24 mouse cellular contexts compared by ENCODE assay signal in genomic region chr2:13492927-13493326, GRCm38 (mm10). TPM values are rescaled to one million over a fixed set of nuclear protein-coding genes. Genes with fewer than 3 reads are reported as not detected.
DNase-seq lines count a peak whose midpoint lies in the region; ATAC-seq and TF ChIP-seq lines count a peak whose summit lies in the region.
"Had no signal": no experiment of that assay in that cellular context is flagged by ENCODE, and none has a peak within 500 bp of the region (broad histone marks: within the 10 kb centered on the region; RNA-seq: fewer than 3 reads in every experiment).

No protein-coding gene starts in this region.

- H3K4me2 ChIP-seq in intestine, embryonic 16.5 days (ENCODE audit: low read depth, low read length), result no peak overlapping the region
- H3K4me2 ChIP-seq in intestine, embryonic 15.5 days (replicated peaks), result no peak overlapping the region
- peak overlapping the region; percentile 99 for H3K4me2 ChIP-seq in CH12.LX (ENCODE audit: insufficient read depth, low read depth, poor library complexity, severe bottlenecking)
- peak overlapping the region; percentile 40 for H3K4me2 ChIP-seq in intestine, postnatal 0 days (replicated peaks; ENCODE audit: low read depth)
- H3K4me2 ChIP-seq: embryonic facial prominence, embryonic 15.5 days; heart, embryonic 15.5 days; hindbrain, embryonic 13.5 days had no signal

- peaks cover 3% of the 10 kb centered on the region for H3K4me1 ChIP-seq in intestine, embryonic 16.5 days (ENCODE audit: control insufficient read depth, insufficient read depth, low read length)
- no peaks in the 10 kb centered on the region for H3K4me1 ChIP-seq in intestine, embryonic 15.5 days (replicated peaks)
- H3K4me1 ChIP-seq in CH12.LX (ENCODE audit: control insufficient read depth in 1 of 2, insufficient read depth in 2 of 2), result peaks cover 0 to 3% of the 10 kb centered on the region in 2 experiments; a peak in 1 of 4 replicates
- H3K4me1 ChIP-seq in intestine, postnatal 0 days (replicated peaks; ENCODE audit: control insufficient read depth, insufficient read depth, low read length), result peaks cover 3% of the 10 kb centered on the region; the same call in 1 of the 2 replicates
- H3K4me1 ChIP-seq: embryonic facial prominence, embryonic 15.5 days; hindbrain, embryonic 13.5 days had no signal

- TF ChIP-seq CTCF in CH12.LX (conservative IDR thresholded peaks at IDR 0.05 in 1 of 2, IDR thresholded peaks at IDR 0.05 in 1 of 2; ENCODE audit: low read depth in 2 of 2, low read length in 2 of 2), result no peak
- no peak for TF ChIP-seq CTCF in intestine, postnatal 0 days (IDR thresholded peaks at IDR 0.05; ENCODE audit: low read depth)

- H3K27me3 ChIP-seq in intestine, embryonic 16.5 days (replicated peaks; ENCODE audit: control insufficient read depth, insufficient read depth, low read length), result no peaks in the 10 kb centered on the region
- H3K27me3 ChIP-seq in intestine, embryonic 15.5 days (replicated peaks), result no peaks in the 10 kb centered on the region
- H3K27me3 ChIP-seq in CH12.LX (replicated peaks), result no peaks in the 10 kb centered on the region
- no peaks in the 10 kb centered on the region for H3K27me3 ChIP-seq in intestine, postnatal 0 days (replicated peaks; ENCODE audit: control insufficient read depth, insufficient read depth, low read length)
- H3K27me3 ChIP-seq: embryonic facial prominence, embryonic 15.5 days; heart, embryonic 15.5 days; hindbrain, embryonic 13.5 days had no signal

- H3K9ac ChIP-seq in intestine, embryonic 16.5 days (ENCODE audit: low read depth, low read length), result no peak overlapping the region
- no peak overlapping the region for H3K9ac ChIP-seq in intestine, embryonic 15.5 days
- H3K9ac ChIP-seq in CH12.LX (ENCODE audit: insufficient read depth, low read depth), result 0 out of 2 replicates have a peak overlapping the region, but pooled peaks have one; percentile 26
- H3K9ac ChIP-seq in intestine, postnatal 0 days (ENCODE audit: low read depth, low read length), result no peak overlapping the region
- H3K9ac ChIP-seq: embryonic facial prominence, embryonic 15.5 days; heart, embryonic 15.5 days; hindbrain, embryonic 13.5 days had no signal

- in situ Hi-C loops in CH12.LX (cut with MboI; ENCODE audit: low pct_ligation_motif_present, low pct_unique_long_range_greater_than_20kb, low sequenced_read_pairs), result no loop called here

- TF ChIP-seq RAD21 in CH12.LX (IDR thresholded peaks at IDR 0.05; ENCODE audit: low read depth, low read length), result no peak

- no peaks in the 10 kb centered on the region for H3K36me3 ChIP-seq in intestine, embryonic 16.5 days (ENCODE audit: control insufficient read depth, insufficient read depth, low read length)
- no peaks in the 10 kb centered on the region for H3K36me3 ChIP-seq in intestine, embryonic 15.5 days
- no peaks in the 10 kb centered on the region for H3K36me3 ChIP-seq in CH12.LX (replicated peaks in 1 of 2; ENCODE audit: control insufficient read depth in 1 of 2, insufficient read depth in 1 of 2, low read length in 1 of 2)
- H3K36me3 ChIP-seq in intestine, postnatal 0 days (ENCODE audit: control insufficient read depth, insufficient read depth), result no peaks in the 10 kb centered on the region
- H3K36me3 ChIP-seq: embryonic facial prominence, embryonic 15.5 days; forebrain, embryonic 10.5 days; heart, embryonic 15.5 days; hindbrain, embryonic 13.5 days had no signal

- peak; percentile 37; the same call in 1 of the 2 replicates for ATAC-seq in intestine, embryonic 16.5 days
- ATAC-seq in intestine, embryonic 15.5 days, result no peak
- peak; percentile 58 for ATAC-seq in intestine, postnatal 0 days
- ATAC-seq: forebrain, embryonic 14.5 days; hindbrain, postnatal 0 days had no signal

- TF ChIP-seq EP300 in CH12.LX (IDR thresholded peaks at IDR 0.05; ENCODE audit: low read length), result no peak

- H3K27ac ChIP-seq in intestine, embryonic 16.5 days (ENCODE audit: low read length), result no peak overlapping the region; the same call in 1 of the 2 replicates
- no peak overlapping the region for H3K27ac ChIP-seq in intestine, embryonic 15.5 days
- H3K27ac ChIP-seq in CH12.LX (ENCODE audit: insufficient read depth, low read depth), result no peak overlapping the region
- peak overlapping the region; percentile 37; the same call in 1 of the 2 replicates for H3K27ac ChIP-seq in intestine, postnatal 0 days (ENCODE audit: low read depth, low read length)
- H3K27ac ChIP-seq: embryonic facial prominence, embryonic 15.5 days; forebrain, embryonic 10.5 days; gastrocnemius, adult 2 months; heart, embryonic 15.5 days; hindbrain, embryonic 13.5 days; hindbrain, postnatal 0 days had no signal

- no peak for DNase-seq in CH12.LX (ENCODE audit: extremely low read depth)
- DNase-seq in right cerebral cortex, postnatal 36 days (ENCODE audit: low spot score in 2 of 2), result no peak
- DNase-seq in cerebellum, adult 9-10 months, result no peak
- no peak for DNase-seq in cerebellum, postnatal 10 days
- DNase-seq: adrenal gland, postnatal 14 days; cerebellum, adult 18-20 months; cerebellum, postnatal 14 days; embryo, embryonic 11 days; gastrocnemius, adult 2 months; gastrocnemius, postnatal 36 days; heart, postnatal 14 days; kidney, adult 2 months had no signal

- no peaks in the 10 kb centered on the region for H3K79me2 ChIP-seq in CH12.LX (replicated peaks; ENCODE audit: control insufficient read depth, extremely low read depth, insufficient read depth, poor library complexity, severe bottlenecking)

- 67% methylated on average over 4 of the region's 4 CpGs for WGBS in intestine, embryonic 16.5 days
- 67% methylated on average over 4 of the region's 4 CpGs for WGBS in intestine, embryonic 15.5 days
- WGBS in intestine, postnatal 0 days, result 54% methylated on average over 4 of the region's 4 CpGs

- no peak for TF ChIP-seq POLR2A in CH12.LX (IDR thresholded peaks at IDR 0.05; ENCODE audit: low read depth, low read length)

- H3K9me3 ChIP-seq in intestine, embryonic 16.5 days (ENCODE audit: control insufficient read depth, low read length), result no peaks in the 10 kb centered on the region
- H3K9me3 ChIP-seq in intestine, embryonic 15.5 days, result no peaks in the 10 kb centered on the region
- H3K9me3 ChIP-seq in CH12.LX (replicated peaks; ENCODE audit: low read length), result no peaks in the 10 kb centered on the region
- no peaks in the 10 kb centered on the region for H3K9me3 ChIP-seq in intestine, postnatal 0 days (ENCODE audit: control insufficient read depth)
- H3K9me3 ChIP-seq: embryonic facial prominence, embryonic 15.5 days; forebrain, embryonic 10.5 days; heart, embryonic 15.5 days; hindbrain, embryonic 13.5 days had no signal

- H3K4me3 ChIP-seq in intestine, embryonic 16.5 days (ENCODE audit: low read length), result no peak overlapping the region
- no peak overlapping the region for H3K4me3 ChIP-seq in intestine, embryonic 15.5 days (replicated peaks)
- no peak overlapping the region for H3K4me3 ChIP-seq in CH12.LX (replicated peaks in 1 of 3; ENCODE audit: low read depth in 2 of 3, low read length in 2 of 3, poor library complexity in 1 of 3)
- H3K4me3 ChIP-seq in intestine, postnatal 0 days (ENCODE audit: low read depth, low read length), result no peak overlapping the region
- H3K4me3 ChIP-seq: embryonic facial prominence, embryonic 15.5 days; erythroblast, embryonic 14.5 days; forebrain, embryonic 10.5 days; gastrocnemius, adult 2 months; heart, embryonic 15.5 days; hindbrain, embryonic 13.5 days had no signal

- dilution Hi-C loops in CH12.LX (cut with MboI; ENCODE audit: extremely low pct_ligation_motif_present, extremely low pct_unique_long_range_greater_than_20kb, low sequenced_read_pairs), result no loop called here

TF ChIP-seq in CH12.LX, 34 proteins besides CTCF, POLR2A, EP300 and RAD21:
- TF ChIP-seq MEF2A (IDR thresholded peaks at IDR 0.05; ENCODE audit: borderline replicate concordance, low read depth, low read length) (no peak), ETS1 (conservative IDR thresholded peaks at IDR 0.05; ENCODE audit: low read depth, low read length) (no peak), MXI1 (IDR thresholded peaks at IDR 0.05; ENCODE audit: low read depth, low read length) (no peak)

RNA-seq across cellular contexts. Expression of gene Cubn, which starts 1.3 kb away (rescaled TPM):
- polyA plus RNA-seq in intestine, embryonic 16.5 days (2015; fragmentation: Nextera tagmentation; extraction: Ambion mirVana), result 8.5 and 13.7 TPM in 2 replicates
- polyA plus RNA-seq in intestine, embryonic 15.5 days (2015; fragmentation: Nextera tagmentation; extraction: Ambion mirVana), result 7.3 and 8.9 TPM in 2 replicates
- total RNA-seq in CH12.LX (2012; rRNA removed) (under 0.01 and 0.04 TPM in 2 replicates), CH12.LX (2014; rRNA removed) (0.03 and 0.04 TPM in 2 replicates)
- 0.05 and 0.09 TPM in 2 replicates for polyA plus RNA-seq in CH12.LX (2012; ENCODE audit: insufficient read length, low read depth)
- 32.1 and 41.6 TPM in 2 replicates for polyA plus RNA-seq in intestine, postnatal 0 days (2015; fragmentation: Nextera tagmentation; extraction: Ambion mirVana)
- total RNA-seq: hematopoietic stem cell, adult 5-6 weeks; MEL had no signal
- polyA plus RNA-seq: erythroblast, embryonic 14.5 days had no signal

RNA-seq across cellular contexts. Expression of gene Trdmt1, which starts 51.5 kb away (rescaled TPM):
- polyA plus RNA-seq in intestine, embryonic 16.5 days (2015; fragmentation: Nextera tagmentation; extraction: Ambion mirVana), result 6.8 and 7.3 TPM in 2 replicates
- polyA plus RNA-seq in intestine, embryonic 15.5 days (2015; fragmentation: Nextera tagmentation; extraction: Ambion mirVana), result 8.1 and 10.0 TPM in 2 replicates
- total RNA-seq in CH12.LX (2012; rRNA removed) (8.4 and 8.8 TPM in 2 replicates), CH12.LX (2014; rRNA removed) (28.6 and 29.8 TPM in 2 replicates)
- 11.2 and 11.8 TPM in 2 replicates for polyA plus RNA-seq in CH12.LX (2012; ENCODE audit: insufficient read length, low read depth)
- 6.3 and 6.8 TPM in 2 replicates for polyA plus RNA-seq in intestine, postnatal 0 days (2015; fragmentation: Nextera tagmentation; extraction: Ambion mirVana)

Comparison
In these comparisons a context has a peak if more than half of its experiments do, and no peak if none do; other contexts are left out.
1. H3K4me2 ChIP-seq: peak in CH12.LX (single experiment) and intestine, postnatal 0 days (single experiment); none in intestine, embryonic 16.5 days (single experiment) and intestine, embryonic 15.5 days (single experiment).